Mouse (Mus musculus): ENCODE measurements around the gene 1110032F04Rik.

1110032F04Rik gene

GRCm38 (mm10) chr3:68869211-68869690, at the start of gene 1110032F04Rik:
1110032F04Rik (plus strand) TSS chr3:68869586.
- Histone ChIP-seq H3K4me1 (replicated peaks; ENCODE audit: low read depth, low read length) (peaks cover 14% of the 10 kb centered on the region), H3K27me3 (ENCODE audit: insufficient read depth, low read length) (peaks cover 66% of the 10 kb centered on the region), H3K36me3 (ENCODE audit: insufficient read depth, low read length) (no peaks in the 10 kb centered on the region), H3K9me3 (ENCODE audit: low read length) (no peaks in the 10 kb centered on the region), H3K4me3 (replicated peaks; ENCODE audit: low read length) (peak within 1 kb of the TSS; percentile 82)
- TF ChIP-seq CTCF (conservative IDR thresholded peaks at IDR 0.05; ENCODE audit: low read length) (no peak), POU5F1 (IDR thresholded peaks at IDR 0.05; ENCODE audit: borderline replicate concordance, low read length) (no peak), NANOG (IDR thresholded peaks at IDR 0.05; ENCODE audit: borderline replicate concordance, low read length) (no peak)

GRCm38 (mm10) chr3:68821406-68821805, 48.0 kb upstream of the 1110032F04Rik start:
- H3K4me1 ChIP-seq (replicated peaks; ENCODE audit: low read depth, low read length) = peaks cover 39% of the 10 kb centered on the region
- no peaks in the 10 kb centered on the region for H3K27me3 ChIP-seq (ENCODE audit: insufficient read depth, low read length)
- no peaks in the 10 kb centered on the region for H3K9me3 ChIP-seq (ENCODE audit: low read length)
- no peak for TF ChIP-seq NANOG (IDR thresholded peaks at IDR 0.05; ENCODE audit: borderline replicate concordance, low read length)
- TF ChIP-seq POU5F1 (IDR thresholded peaks at IDR 0.05; ENCODE audit: borderline replicate concordance, low read length) = no peak
- TF ChIP-seq CTCF (conservative IDR thresholded peaks at IDR 0.05; ENCODE audit: low read length) = no peak
- H3K4me3 ChIP-seq (replicated peaks; ENCODE audit: low read length) = no peak overlapping the region
- no peaks in the 10 kb centered on the region for H3K36me3 ChIP-seq (ENCODE audit: insufficient read depth, low read length)

DNA sequence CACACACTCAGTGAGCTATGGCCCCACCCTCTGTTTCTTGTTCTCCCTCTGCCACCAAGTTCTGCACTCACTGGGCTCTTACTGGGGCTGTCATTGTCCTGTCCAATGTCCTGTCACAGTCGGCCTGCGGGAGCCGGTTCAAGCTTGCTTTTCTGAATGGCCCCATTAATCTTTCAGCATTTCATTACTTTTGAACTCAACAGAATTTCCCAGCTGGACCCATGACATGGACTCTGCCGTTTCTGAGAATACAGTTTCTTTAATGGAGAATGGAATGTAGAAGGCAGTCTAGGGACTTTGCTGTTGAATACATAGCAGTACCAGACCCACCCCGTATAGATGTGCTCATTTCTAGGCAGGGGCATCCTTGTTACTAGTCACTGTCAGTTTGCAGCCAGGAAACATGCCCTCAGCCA, 47.5 kb upstream of the 1110032F04Rik start:
- Histone ChIP-seq H3K4me1 (replicated peaks; ENCODE audit: low read depth, low read length) (peaks cover 39% of the 10 kb centered on the region), H3K4me3 (replicated peaks; ENCODE audit: low read length) (no peak overlapping the region), H3K27me3 (ENCODE audit: insufficient read depth, low read length) (no peaks in the 10 kb centered on the region), H3K36me3 (ENCODE audit: insufficient read depth, low read length) (no peaks in the 10 kb centered on the region), H3K9me3 (ENCODE audit: low read length) (no peaks in the 10 kb centered on the region)
- no peak for TF ChIP-seq POU5F1 (IDR thresholded peaks at IDR 0.05; ENCODE audit: borderline replicate concordance, low read length)
- no peak for TF ChIP-seq NANOG (IDR thresholded peaks at IDR 0.05; ENCODE audit: borderline replicate concordance, low read length)
- no peak for TF ChIP-seq CTCF (conservative IDR thresholded peaks at IDR 0.05; ENCODE audit: low read length)

- Histone ChIP-seq H3K4me1 (replicated peaks; ENCODE audit: low read depth, low read length) (peaks cover 39% of the 10 kb centered on the region), H3K9me3 (ENCODE audit: low read length) (no peaks in the 10 kb centered on the region), H3K27me3 (ENCODE audit: insufficient read depth, low read length) (no peaks in the 10 kb centered on the region), H3K4me3 (replicated peaks; ENCODE audit: low read length) (no peak overlapping the region), H3K36me3 (ENCODE audit: insufficient read depth, low read length) (no peaks in the 10 kb centered on the region)
- no peak for TF ChIP-seq CTCF (conservative IDR thresholded peaks at IDR 0.05; ENCODE audit: low read length)
- no peak for TF ChIP-seq POU5F1 (IDR thresholded peaks at IDR 0.05; ENCODE audit: borderline replicate concordance, low read length)
- no peak for TF ChIP-seq NANOG (IDR thresholded peaks at IDR 0.05; ENCODE audit: borderline replicate concordance, low read length)
Observed at GRCm38 (mm10) chr3:68823876-68824764, 45.3 kb upstream of the 1110032F04Rik start.

- no peaks in the 10 kb centered on the region for H3K27me3 ChIP-seq (ENCODE audit: insufficient read depth, low read length)
- no peak overlapping the region for H3K4me3 ChIP-seq (replicated peaks; ENCODE audit: low read length)
- TF ChIP-seq CTCF (conservative IDR thresholded peaks at IDR 0.05; ENCODE audit: low read length) = no peak
- no peak for TF ChIP-seq POU5F1 (IDR thresholded peaks at IDR 0.05; ENCODE audit: borderline replicate concordance, low read length)
- no peak for TF ChIP-seq NANOG (IDR thresholded peaks at IDR 0.05; ENCODE audit: borderline replicate concordance, low read length)
- no peaks in the 10 kb centered on the region for H3K9me3 ChIP-seq (ENCODE audit: low read length)
- H3K36me3 ChIP-seq (ENCODE audit: insufficient read depth, low read length) = no peaks in the 10 kb centered on the region
- peaks cover 35% of the 10 kb centered on the region for H3K4me1 ChIP-seq (replicated peaks; ENCODE audit: low read depth, low read length)
Observed at GRCm38 (mm10) chr3:68824765-68825090, 44.7 kb upstream of the 1110032F04Rik start.

DNA sequence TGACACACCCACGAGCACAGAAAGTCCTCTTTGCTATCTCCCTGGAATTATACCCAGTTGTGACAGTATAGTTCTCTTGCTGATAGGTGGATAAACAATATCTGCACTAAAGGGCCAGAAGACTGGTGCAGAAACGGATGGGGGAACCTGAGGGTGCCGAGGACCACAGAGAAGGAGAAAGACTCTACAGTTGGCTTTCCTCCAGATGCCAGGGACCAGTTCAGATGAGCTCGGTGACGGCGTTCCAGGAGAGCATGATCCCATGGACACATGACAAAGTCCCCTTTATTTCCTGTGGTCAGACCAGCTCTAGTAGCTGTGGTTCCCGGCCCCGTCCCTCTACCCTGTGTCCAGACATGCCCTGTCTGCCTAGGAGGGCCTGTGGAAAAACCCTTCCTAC, 44.2 kb upstream of the 1110032F04Rik start:
- TF ChIP-seq NANOG (IDR thresholded peaks at IDR 0.05; ENCODE audit: borderline replicate concordance, low read length) (no peak), POU5F1 (IDR thresholded peaks at IDR 0.05; ENCODE audit: borderline replicate concordance, low read length) (no peak), CTCF (conservative IDR thresholded peaks at IDR 0.05; ENCODE audit: low read length) (no peak)
- H3K9me3 ChIP-seq (ENCODE audit: low read length) = no peaks in the 10 kb centered on the region
- no peak overlapping the region for H3K4me3 ChIP-seq (replicated peaks; ENCODE audit: low read length)
- H3K27me3 ChIP-seq (ENCODE audit: insufficient read depth, low read length) = no peaks in the 10 kb centered on the region
- no peaks in the 10 kb centered on the region for H3K36me3 ChIP-seq (ENCODE audit: insufficient read depth, low read length)
- peaks cover 31% of the 10 kb centered on the region for H3K4me1 ChIP-seq (replicated peaks; ENCODE audit: low read depth, low read length)

GRCm38 (mm10) chr3:68827671-68828070, 41.7 kb upstream of the 1110032F04Rik start:
- H3K4me1 ChIP-seq (replicated peaks; ENCODE audit: low read depth, low read length) = peaks cover 10% of the 10 kb centered on the region; the same call in 1 of the 2 replicates
- TF ChIP-seq POU5F1 (IDR thresholded peaks at IDR 0.05; ENCODE audit: borderline replicate concordance, low read length) (no peak), NANOG (IDR thresholded peaks at IDR 0.05; ENCODE audit: borderline replicate concordance, low read length) (no peak), CTCF (conservative IDR thresholded peaks at IDR 0.05; ENCODE audit: low read length) (no peak)
- H3K27me3 ChIP-seq (ENCODE audit: insufficient read depth, low read length) = 0 out of 2 replicates have a peak, but pooled peaks cover 5% of the 10 kb centered on the region
- H3K36me3 ChIP-seq (ENCODE audit: insufficient read depth, low read length) = no peaks in the 10 kb centered on the region
- H3K4me3 ChIP-seq (replicated peaks; ENCODE audit: low read length) = no peak overlapping the region
- H3K9me3 ChIP-seq (ENCODE audit: low read length) = no peaks in the 10 kb centered on the region

DNA sequence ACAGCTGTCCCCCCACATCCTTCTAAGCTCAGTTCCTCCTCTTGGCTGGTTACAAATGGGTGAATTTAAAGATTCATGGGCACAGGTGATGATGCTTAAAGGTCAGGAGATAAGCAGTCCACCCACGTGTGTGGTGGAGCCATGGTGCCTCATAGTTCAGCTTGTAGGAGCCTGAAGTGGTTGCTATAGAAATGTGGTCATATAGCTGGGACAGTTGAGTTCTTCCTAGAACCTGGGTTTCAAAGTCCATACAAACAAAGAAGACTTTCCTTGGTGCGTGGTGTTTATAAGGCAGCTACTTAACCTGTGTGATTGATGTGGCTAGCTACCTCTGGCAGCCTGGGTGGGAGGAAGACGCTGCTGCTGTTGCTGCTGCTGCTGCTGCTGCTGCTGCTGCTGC, 39.4 kb upstream of the 1110032F04Rik start:
- TF ChIP-seq POU5F1 (IDR thresholded peaks at IDR 0.05; ENCODE audit: borderline replicate concordance, low read length) (no peak), NANOG (IDR thresholded peaks at IDR 0.05; ENCODE audit: borderline replicate concordance, low read length) (no peak), CTCF (conservative IDR thresholded peaks at IDR 0.05; ENCODE audit: low read length) (no peak)
- 0 out of 2 replicates have a peak, but pooled peaks cover 5% of the 10 kb centered on the region for H3K27me3 ChIP-seq (ENCODE audit: insufficient read depth, low read length)
- peaks cover 6% of the 10 kb centered on the region; the same call in 1 of the 2 replicates for H3K4me1 ChIP-seq (replicated peaks; ENCODE audit: low read depth, low read length)
- H3K9me3 ChIP-seq (ENCODE audit: low read length) = no peaks in the 10 kb centered on the region
- H3K4me3 ChIP-seq (replicated peaks; ENCODE audit: low read length) = no peak overlapping the region
- no peaks in the 10 kb centered on the region for H3K36me3 ChIP-seq (ENCODE audit: insufficient read depth, low read length)

Measured in E14TG2a.4 (cell line).